Mouse (Mus musculus) CH12F3 (cell line): Measurements from ENCODE around the gene Rps7.

ENCODE experiments used
- in situ Hi-C: fragments of 300-500 bp; cut with MboI; formaldehyde crosslinking; loops from 2 replicates; pipeline ENCODE4 v1.14.3; 2020; ENCODE audit warnings: low sequenced_read_pairs

The Rps7 gene

GRCm38 (mm10) chr12:28635535-28636476 is at the start of gene Rps7:
TSS of gene Rps7 (minus strand) at chr12:28635953.
- in situ Hi-C loops: no loop called here

DNA sequence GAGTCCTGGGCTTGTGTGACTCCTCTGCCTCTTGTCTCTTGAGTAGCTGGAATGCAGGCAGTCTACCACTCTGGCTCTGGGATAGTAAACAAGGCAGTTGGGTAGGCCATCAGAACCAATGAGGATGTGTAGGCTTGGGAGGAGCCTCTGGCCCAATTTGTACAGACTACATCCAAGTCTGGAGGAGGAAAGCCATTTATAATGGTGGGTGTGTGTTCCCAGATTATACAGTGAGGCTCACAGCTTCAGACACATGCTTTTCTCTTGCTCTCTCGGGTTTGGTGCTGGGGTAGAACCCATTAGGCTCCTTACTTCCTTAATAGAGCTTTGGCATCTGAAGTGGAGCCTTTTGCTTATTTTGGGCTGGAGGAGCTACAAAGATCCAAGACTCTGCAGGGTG is 48.9 kb upstream of the Rps7 start:
- in situ Hi-C loops: no loop called here

GRCm38 (mm10) chr12:28675925-28676209 is 40.1 kb upstream of the Rps7 start:
- in situ Hi-C loops: no loop called here

DNA sequence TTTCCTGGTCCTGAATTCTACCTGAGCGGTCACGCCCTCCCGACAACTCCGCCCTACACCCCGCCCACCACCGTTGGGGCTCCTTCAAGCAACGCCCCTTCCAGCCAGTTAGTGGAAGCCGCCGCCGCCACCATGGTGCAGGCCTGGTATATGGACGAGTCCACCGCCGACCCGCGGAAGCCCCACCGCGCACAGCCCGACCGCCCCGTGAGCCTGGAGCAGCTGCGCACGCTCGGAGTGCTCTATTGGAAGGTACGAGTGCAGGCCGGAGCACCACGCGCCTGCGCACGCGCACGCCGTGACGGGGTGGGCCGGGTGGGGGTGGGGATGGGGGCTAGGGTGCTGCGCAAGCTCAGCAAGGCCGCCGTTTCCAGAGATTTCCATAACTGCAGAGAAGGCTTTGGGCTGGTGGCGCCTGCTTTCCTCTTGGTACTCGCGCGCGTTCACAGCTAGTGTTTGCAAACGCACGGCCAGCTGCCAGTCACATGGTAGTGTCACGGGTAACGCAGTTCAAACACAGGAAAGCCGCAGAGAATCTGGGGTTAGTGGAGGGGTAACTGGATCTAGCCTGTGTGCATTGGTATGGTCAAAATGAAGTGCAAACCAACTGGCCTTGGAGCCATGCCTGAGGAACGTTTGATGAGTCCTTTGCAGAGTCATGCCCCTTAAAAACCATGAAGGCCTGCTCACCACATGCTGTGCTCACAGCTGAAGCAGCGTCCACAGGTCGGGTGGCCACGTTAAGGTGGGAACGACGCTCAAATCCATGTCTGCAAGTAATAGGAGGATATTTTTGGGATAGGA is 39.6 kb upstream of the Rps7 start, which contains the start of gene Adi1:
Gene Adi1, plus strand, starts transcription at position 111 of the 804 bp plus-strand sequence.
- in situ Hi-C loops: no loop called here

DNA sequence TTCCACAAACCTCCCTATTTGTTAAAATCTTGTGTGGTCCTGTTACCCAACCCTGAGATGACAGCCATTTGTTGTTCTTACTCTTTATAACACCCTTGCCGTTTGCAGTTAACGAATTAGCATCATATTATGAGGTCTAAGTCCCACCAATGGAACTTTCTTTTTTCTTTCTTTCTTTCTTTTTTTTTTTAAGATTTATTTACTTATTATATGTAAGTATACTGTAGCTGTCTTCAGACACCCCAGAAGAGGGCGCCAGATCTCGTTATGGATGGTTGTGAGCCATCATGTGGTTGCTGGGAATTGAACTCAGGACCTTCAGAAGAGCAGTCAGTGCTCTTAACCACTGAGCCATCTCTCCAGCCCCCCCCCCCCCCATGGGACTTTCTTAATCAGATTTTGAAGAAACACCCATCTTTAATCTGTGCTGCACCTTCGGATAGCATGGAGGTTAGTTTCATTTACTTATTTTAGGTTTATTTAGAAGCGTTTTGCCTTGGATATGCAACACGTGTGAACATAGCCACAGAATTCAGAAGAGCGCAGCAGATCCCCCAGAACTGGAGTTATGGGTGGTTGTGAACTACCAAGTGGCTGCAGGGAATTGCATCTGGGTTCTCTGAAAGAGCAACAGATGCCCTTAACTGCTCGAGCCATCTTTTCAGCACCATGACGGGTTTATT is 38.4 kb upstream of the Rps7 start:
- in situ Hi-C loops: no loop called here

- in situ Hi-C loops: no loop called here
These were observed 31.5 kb upstream of the Rps7 start for GRCm38 (mm10) chr12:28667287-28667686.

DNA sequence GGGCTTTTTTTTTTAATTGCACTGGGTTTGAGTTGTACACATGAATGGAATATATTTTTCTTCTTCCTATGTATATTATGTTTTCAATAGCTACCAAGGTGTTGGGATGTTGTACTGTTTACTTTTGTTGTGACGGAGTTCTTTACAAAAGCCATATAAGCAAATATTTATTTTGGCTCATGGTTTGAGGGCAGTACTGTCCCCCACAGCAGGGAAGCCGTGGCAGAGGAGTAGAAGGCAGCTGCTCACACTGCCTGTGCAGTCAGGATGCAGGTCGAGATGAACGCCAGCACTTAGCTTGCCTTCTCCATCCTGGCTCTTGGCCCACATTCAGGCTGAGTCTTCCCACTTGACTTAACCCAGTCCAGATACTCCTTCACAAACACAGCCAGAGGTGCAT is 31.0 kb upstream of the Rps7 start:
- in situ Hi-C loops: no loop called here

DNA sequence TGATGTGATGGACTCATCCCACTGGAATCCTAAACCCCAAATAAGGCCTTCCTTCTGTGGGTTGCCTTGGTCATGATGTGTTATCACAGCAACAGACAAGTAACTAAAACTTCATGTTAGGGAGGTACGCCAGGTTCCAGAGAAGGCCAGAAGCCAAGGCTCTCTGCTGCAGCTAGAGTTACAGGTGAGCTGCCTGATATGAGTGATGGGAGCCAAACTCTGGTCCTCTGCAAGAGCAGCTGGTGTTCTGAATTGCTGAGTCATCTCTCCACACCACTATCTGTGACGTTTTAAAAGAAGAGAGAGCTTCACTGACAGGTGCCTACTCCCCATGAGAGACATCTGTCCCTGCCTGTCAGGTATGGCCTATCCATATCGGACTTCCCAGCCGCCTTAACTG is 26.9 kb upstream of the Rps7 start:
- in situ Hi-C loops: no loop called here

GRCm38 (mm10) chr12:28649141-28650110 is 13.7 kb upstream of the Rps7 start, which contains the start of gene Rnaseh1:
TSS of gene Rnaseh1 (plus strand) at chr12:28649602.
- in situ Hi-C loops: no loop called here

DNA sequence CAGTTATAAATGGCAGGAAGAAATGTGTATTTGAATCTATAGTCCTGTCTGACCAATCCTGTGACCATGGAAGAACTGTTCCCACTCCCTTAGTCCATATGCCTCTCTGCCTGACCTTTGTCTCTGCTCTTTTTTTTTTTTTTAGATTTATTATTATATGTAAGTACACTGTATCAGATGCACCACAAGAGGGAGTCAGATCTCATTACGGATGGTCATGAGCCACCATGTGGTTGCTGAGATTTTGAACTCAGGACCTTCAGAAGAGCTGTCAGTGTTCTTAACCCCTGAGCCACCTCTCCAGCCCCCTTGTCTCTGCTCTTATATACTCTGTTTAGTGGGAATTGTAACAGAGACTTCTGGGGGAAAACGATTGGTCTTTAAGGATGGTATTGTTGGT is 3.0 kb upstream of the Rps7 start:
- in situ Hi-C loops: no loop called here

DNA sequence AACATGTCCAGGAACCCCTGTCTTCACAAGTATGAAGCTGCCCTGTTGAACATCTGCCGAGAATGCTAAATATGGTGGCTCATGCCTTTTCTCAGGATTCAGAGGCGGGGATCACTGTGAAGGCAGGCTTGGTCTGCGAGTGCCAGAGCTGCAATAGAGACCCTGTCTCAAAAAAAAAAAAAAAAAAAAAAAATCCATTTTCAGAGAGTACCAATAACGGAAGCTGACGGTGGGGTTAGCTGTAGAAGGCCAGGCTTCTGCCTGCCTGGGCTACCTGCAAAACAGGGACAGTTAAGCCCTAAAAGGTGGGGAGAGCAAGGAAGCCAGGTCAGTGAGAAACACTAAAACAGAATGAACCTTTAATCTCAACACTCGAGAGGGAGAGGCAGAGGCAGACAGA is 790 bp upstream of the Rps7 start:
- in situ Hi-C loops: no loop called here

GRCm38 (mm10) chr12:28635058-28635534 is 657 bp downstream of the Rps7 start:
- in situ Hi-C loops: no loop called here

DNA sequence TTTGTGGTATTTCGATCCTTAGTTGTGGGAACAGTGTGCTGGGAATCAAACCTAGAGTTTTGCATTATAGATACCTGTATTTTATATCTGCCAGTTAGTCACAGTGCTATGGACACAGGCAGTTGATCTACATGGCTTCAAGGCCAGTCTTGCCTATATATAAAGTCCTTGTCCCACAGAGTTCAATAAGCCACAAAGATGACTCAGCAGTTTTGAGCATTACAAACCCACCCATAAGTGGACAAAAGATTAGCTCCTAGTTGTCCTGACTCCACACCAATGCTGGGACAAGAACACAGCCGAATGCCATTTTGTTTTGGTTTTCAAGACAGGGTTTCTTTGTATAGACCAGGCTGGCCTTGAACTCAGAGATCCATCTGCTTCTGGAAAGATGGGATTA is 7.3 kb downstream of the Rps7 start:
- in situ Hi-C loops: no loop called here

DNA sequence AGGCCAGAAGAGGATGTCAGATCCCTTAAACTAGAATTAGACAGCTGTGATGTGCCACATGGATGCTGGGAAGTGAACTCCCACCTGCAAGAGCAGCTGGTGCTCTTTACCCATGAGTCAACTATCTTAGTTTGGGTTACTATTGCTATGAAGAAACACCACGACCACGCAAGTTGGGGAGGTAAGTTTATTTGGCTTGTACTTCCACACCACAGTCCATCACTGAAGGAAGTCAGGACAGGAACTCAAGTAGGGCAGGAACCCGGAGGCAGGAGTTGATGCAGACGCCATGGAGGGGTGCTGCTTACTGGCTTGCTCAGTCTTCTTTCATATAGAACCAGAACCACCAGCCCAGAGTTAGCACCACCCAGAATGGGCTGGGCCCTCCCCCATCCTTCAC is 8.7 kb downstream of the Rps7 start:
- in situ Hi-C loops: no loop called here

GRCm38 (mm10) chr12:28625407-28625806 is 10.3 kb downstream of the Rps7 start:
- in situ Hi-C loops: no loop called here

GRCm38 (mm10) chr12:28624251-28624650 is 11.5 kb downstream of the Rps7 start:
- in situ Hi-C loops: loop anchor here (25.0 kb wide), 1 partner anchor 663 kb away; no protein-coding TSS in a partner anchor

DNA sequence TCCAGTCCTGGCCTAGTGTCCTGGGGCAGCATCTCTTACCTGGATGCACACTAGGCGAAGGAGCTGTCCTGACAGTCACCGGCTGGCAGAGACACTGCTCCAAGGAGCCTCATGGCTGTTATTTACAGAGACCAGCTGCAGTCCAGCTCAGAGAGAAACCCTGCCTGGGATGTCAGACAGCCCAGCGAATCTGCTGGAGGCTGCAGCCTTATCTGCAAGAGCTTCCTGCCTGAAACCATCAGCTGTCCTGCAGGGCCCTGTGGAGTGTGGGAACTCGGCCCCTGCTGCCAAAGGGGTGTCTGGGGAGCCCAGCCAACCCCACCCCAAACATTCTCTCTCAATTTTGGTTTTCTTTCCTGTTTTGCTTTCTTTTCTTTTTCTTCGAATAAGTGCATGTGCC is 12.6 kb downstream of the Rps7 start, which contains the start of gene Colec11:
Gene Colec11, minus strand, starts transcription at position 183 of the 400 bp plus-strand sequence.
- in situ Hi-C loops: loop anchor here (25.0 kb wide), 1 partner anchor 664 kb away; no protein-coding TSS in a partner anchor

- in situ Hi-C loops: loop anchor here (25.0 kb wide), 1 partner anchor 665 kb away; no protein-coding TSS in a partner anchor
These were observed 13.1 kb downstream of the Rps7 start for GRCm38 (mm10) chr12:28622641-28623040.

DNA sequence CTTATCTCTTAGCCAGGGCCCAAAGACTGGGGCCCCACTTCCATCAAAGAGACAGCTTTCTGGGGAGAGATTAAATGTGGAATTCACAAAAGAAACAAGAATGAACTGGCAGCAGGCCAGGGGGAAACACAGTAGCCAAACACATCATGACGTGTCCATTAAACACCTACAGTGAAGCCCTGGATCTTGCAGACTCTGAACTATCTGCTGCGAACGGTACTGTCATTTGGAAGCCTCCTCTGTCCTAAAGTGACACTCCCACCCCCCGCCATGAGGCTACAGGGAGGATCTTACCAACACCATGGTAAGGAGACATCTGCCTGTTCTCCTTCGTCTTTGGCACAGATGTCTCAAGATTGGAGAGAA is 13.6 kb downstream of the Rps7 start:
- in situ Hi-C loops: loop anchor here (25.0 kb wide), 1 partner anchor 665 kb away; no protein-coding TSS in a partner anchor
